Mouse (Mus musculus) testis, postnatal 14 days (tissue): ENCODE measurements around the gene Mmp23.

Experiments
- DNase-seq: peaks from one replicate; pipeline ENCODE4 v3.0.0; 2021; ENCODE audit warnings: low spot score

Gene Mmp23

GRCm38 (mm10) chr4:155601091-155601996, 51.8 kb downstream of the Mmp23 start, which contains the start of gene Slc35e2:
Slc35e2 (plus strand) TSS chr4:155601416.
- peak; percentile 92 for DNase-seq
